Mouse (Mus musculus) kidney, adult 2 months (tissue): Measurements from ENCODE around the gene Ccdc87. TPM values are rescaled to one million over a fixed set of nuclear protein-coding genes. Genes with fewer than 3 reads are reported as not detected.
"Not testable (repeated sequence)": the region's sequence is repeated elsewhere in the genome, so short reads cannot be mapped to it uniquely, and the experiment has no call there.

Experiments
- DNase-seq: peaks from one replicate; pipeline ENCODE4 v3.0.0; 2021
- H3K27ac ChIP-seq: fragments of 200-500 bp; 2 replicates; pipeline ENCODE4 v1.5.1; 2012; ENCODE audit warnings: low read depth, low read length, control low read depth, inconsistent platforms; ENCODE audit not compliant: insufficient read depth
- H3K27me3 ChIP-seq: fragments of 200-500 bp; replicated peaks from 2 replicates; pipeline ENCODE4 v1.6.1; 2012; ENCODE audit warnings: mild to moderate bottlenecking, moderate library complexity, low read length, inconsistent platforms; ENCODE audit not compliant: control insufficient read depth, insufficient read depth
- H3K36me3 ChIP-seq: fragments of 200-500 bp; 2 replicates; pipeline ENCODE4 v1.6.1; 2012; ENCODE audit warnings: mild to moderate bottlenecking, moderate library complexity, low read length, inconsistent platforms; ENCODE audit not compliant: control insufficient read depth, insufficient read depth
- H3K4me1 ChIP-seq: fragments of 200-500 bp; 2 replicates; pipeline ENCODE4 v1.6.1; 2011; ENCODE audit warnings: low read length; ENCODE audit not compliant: control insufficient read depth, insufficient read depth
- H3K4me3 ChIP-seq: fragments of 200-500 bp; 2 replicates; pipeline ENCODE4 v1.5.1; 2011; ENCODE audit warnings: mild to moderate bottlenecking, low read depth, low read length, control low read depth; ENCODE audit not compliant: insufficient read depth
- CTCF ChIP-seq: fragments of 200-500 bp; conservative IDR thresholded peaks from 2 replicates; pipeline ENCODE4 v1.5.1; 2011; ENCODE audit warnings: low read depth, mild to moderate bottlenecking, control low read depth, low read length, moderate library complexity, mixed read lengths; ENCODE audit not compliant: insufficient read depth, insufficient read length
- POLR2A ChIP-seq: fragments of 200-500 bp; IDR thresholded peaks from one replicate; pipeline ENCODE4 v1.6.1; 2011; ENCODE audit warnings: low read depth, low read length, control low read depth
- WGBS: fragments of 180-500 bp; shearing (Covaris S2); methylation state at CpG from one replicate; pipeline ENCODE4 v1.1.7; 2018; 5-methylcytosine and 5-hydroxymethylcytosine counted together
- polyA plus RNA-seq: library from polyadenylated mRNA; depleted of rRNA; stranded (reverse); fragments of >200 nt; gene quantifications from 2 replicates; pipeline ENCODE4 v1.2.3, GENCODE M21; 2012

The Ccdc87 gene
- polyA plus RNA-seq, 1 experiment, result 0.08 TPM

DNA sequence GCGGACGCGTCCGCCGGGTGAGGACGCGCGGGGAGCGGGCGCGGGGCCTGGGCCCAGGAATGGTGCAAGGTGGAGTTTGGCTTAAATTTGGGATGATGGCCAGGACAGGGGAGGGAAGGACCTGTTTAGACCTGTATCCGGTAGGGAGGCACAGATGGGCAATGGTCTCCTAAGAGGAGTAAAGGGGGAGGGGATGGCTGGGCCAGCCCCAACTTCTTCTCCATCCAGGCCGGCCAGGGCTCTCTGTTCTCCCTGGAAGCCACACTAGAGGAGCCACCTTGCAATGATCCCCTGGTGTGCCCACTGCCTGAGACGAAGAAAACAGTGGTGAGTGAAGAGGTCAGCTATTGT lies 16.3 kb downstream of the Ccdc87 start:
- Histone ChIP-seq H3K4me1 (peaks cover 10% of the 10 kb centered on the region; the same call in 1 of the 2 replicates), H3K27ac (peak overlapping the region; percentile 37), H3K4me3 (peak overlapping the region; percentile 71), H3K36me3 (no peaks in the 10 kb centered on the region; the same call in 1 of the 2 replicates), H3K27me3 (no peaks in the 10 kb centered on the region)
- TF ChIP-seq POLR2A (no peak), CTCF (no peak)
- no peak for DNase-seq
- 3% methylated on average over 14 of the region's 14 CpGs for WGBS

DNA sequence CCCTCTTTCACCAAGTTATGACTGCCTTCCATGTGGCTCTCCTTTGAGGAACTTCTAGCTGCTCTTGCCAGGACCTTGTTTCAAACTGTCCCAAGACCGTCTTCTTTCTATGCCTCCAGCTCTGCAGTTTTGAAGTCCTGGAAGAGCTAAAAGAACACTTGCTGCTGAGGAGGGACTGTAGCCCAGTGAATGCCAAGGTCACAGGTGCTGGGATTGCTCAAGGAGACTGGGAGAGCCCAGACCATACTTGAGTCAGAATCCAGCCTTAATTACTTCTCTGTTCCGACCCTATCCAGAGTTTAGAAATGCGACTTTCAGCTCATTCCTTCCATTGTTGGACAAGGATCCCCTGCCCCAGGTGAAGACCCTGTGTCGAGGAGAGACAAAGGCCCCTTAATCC lies 16.8 kb downstream of the Ccdc87 start:
- Histone ChIP-seq H3K27ac (no peak overlapping the region), H3K36me3 (no peaks in the 10 kb centered on the region; the same call in 1 of the 2 replicates), H3K27me3 (no peaks in the 10 kb centered on the region), H3K4me3 (peak overlapping the region; percentile 71; the same call in 1 of the 2 replicates), H3K4me1 (peaks cover 10% of the 10 kb centered on the region; the same call in 1 of the 2 replicates)
- TF ChIP-seq POLR2A (no peak), CTCF (no peak)
- no peak for DNase-seq
- 83% methylated on average over 4 of the region's 4 CpGs for WGBS

DNA sequence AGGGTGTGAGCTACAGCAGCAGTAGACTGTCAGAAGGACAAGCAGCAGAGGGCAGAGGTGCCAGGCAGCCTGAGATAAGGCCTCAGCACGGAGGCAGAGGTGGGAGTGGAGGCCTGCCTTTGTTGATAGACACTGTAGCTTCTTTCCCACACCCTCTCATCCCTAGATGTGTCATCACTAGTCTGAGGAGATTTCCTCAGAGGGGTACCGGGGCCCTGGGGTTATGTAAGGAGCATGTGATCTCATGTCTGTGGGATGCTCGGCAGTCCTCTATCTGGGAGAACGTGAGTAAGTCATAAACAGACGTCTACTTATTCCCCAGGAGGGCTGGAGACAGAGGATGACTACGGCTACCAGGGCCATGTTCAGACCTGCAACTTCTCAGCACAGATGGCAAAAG lies 19.9 kb downstream of the Ccdc87 start:
- peaks cover 10% of the 10 kb centered on the region; the same call in 1 of the 2 replicates for H3K4me1 ChIP-seq
- H3K27me3 ChIP-seq, result no peaks in the 10 kb centered on the region
- TF ChIP-seq CTCF, result no peak
- no peak for TF ChIP-seq POLR2A
- H3K36me3 ChIP-seq, result no peaks in the 10 kb centered on the region; the same call in 1 of the 2 replicates
- no peak for DNase-seq
- no peak overlapping the region for H3K4me3 ChIP-seq
- no peak overlapping the region for H3K27ac ChIP-seq
- 74% methylated on average over 6 of the region's 6 CpGs for WGBS

DNA sequence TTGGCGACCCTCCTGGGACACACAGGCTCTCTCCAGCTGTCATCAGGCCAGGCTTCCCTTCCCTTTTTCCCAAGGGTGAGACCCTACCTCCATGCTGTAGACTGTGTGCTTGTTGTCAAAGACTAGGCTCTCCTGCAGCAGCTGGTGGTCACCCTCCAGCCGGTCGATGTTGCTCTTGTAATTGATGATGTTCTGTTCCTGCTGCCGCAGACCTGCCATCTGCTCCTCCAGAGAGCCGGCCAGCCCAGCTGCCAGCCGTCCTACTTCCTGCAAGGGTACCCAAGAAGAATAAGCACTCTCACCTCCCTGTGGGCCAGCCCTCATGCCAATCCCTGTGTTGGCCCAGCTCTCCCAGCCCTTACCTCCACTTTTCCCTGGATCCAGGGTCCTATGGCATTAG lies 23.9 kb downstream of the Ccdc87 start:
- H3K36me3 ChIP-seq, result no peaks in the 10 kb centered on the region; the same call in 1 of the 2 replicates
- WGBS, result 59% methylated on average over 6 of the region's 6 CpGs
- no peak for DNase-seq
- H3K4me3 ChIP-seq, result no peak overlapping the region
- no peak overlapping the region for H3K27ac ChIP-seq
- no peaks in the 10 kb centered on the region for H3K4me1 ChIP-seq
- H3K27me3 ChIP-seq, result no peaks in the 10 kb centered on the region
- TF ChIP-seq CTCF (no peak), POLR2A (no peak)

DNA sequence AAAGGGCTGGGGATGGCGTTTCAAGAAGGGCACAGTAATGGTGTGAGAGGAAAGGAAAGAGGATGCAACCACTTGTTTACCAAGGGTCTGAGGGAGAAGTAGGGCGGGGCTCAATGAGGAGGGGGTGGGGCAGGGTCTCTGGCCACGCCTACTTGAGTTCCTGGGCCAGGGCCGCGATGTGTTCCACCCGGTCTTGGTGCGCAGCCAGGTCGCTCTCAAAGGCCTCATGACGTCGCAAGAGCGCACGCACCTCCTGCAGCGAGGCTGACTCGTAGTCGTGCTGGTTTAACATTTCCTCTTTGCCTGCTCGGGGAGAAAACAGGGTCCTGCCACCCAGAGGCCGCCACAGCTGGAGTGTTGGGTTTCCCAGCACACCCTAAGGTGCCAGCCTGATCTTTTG lies 26.0 kb downstream of the Ccdc87 start:
- DNase-seq, result peak; percentile 40
- WGBS, result 6% methylated on average over 17 of the region's 17 CpGs
- no peak for TF ChIP-seq POLR2A
- TF ChIP-seq CTCF, result no peak
- H3K4me1 ChIP-seq, result no peaks in the 10 kb centered on the region
- H3K27me3 ChIP-seq, result no peaks in the 10 kb centered on the region
- H3K36me3 ChIP-seq, result no peaks in the 10 kb centered on the region; the same call in 1 of the 2 replicates
- no peak overlapping the region for H3K27ac ChIP-seq
- H3K4me3 ChIP-seq, result no peak overlapping the region

DNA sequence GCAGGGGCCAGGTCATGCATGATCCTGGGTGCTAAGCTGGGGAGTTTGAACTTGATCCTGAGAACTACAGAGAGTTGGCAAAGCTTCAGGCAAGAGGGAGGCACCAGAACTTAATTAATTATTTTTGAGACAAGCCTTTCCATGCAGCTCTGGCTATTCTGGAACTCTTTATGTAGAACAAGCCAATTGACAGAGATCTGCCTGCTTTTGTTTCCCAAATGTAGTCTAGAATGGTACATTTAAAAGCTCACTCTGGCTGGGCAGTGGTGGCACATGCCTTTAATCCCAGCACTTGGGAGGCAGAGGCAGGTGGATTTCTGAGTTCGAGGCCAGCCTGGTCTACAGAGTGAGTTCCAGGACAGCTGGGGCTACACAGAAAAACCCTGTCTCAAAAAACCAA lies 35.4 kb downstream of the Ccdc87 start:
- not testable (repeated sequence) for H3K27me3 ChIP-seq
- WGBS, result 93% methylated on average over 1 of the region's 1 CpGs

DNA sequence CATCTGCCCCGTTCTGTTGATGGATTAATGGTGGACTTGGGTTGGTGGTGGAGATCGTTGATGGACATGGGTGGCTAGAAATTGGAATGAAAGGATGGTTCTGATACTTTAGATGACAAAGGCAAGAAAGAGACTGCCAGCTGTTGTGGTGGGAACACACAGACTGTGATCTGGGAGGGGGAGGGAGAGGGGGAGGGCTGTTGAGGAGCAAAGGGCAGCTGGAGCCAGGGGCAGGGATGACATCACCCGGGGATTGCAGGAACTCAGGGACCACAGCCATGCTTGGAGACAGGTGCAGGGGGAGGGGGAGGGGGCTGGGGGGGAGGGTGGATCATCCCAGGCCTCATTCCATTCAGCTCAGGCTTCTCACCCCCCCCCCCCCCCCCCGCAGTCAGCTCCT lies 37.1 kb downstream of the Ccdc87 start:
- TF ChIP-seq CTCF, result no peak
- TF ChIP-seq POLR2A, result no peak
- Histone ChIP-seq H3K4me3 (no peak overlapping the region), H3K36me3 (no peaks in the 10 kb centered on the region), H3K27ac (no peak overlapping the region), H3K27me3 (no peaks in the 10 kb centered on the region), H3K4me1 (no peaks in the 10 kb centered on the region)
- WGBS, result 39% methylated on average over 4 of the region's 4 CpGs
- DNase-seq, result no peak

More for the DNA sequence above, 35.4 kb downstream of the Ccdc87 start:
- H3K27ac ChIP-seq, H3K4me1 ChIP-seq, H3K36me3 ChIP-seq, H3K4me3 ChIP-seq: not testable (repeated sequence)
- peak; percentile 12 for DNase-seq

DNA sequence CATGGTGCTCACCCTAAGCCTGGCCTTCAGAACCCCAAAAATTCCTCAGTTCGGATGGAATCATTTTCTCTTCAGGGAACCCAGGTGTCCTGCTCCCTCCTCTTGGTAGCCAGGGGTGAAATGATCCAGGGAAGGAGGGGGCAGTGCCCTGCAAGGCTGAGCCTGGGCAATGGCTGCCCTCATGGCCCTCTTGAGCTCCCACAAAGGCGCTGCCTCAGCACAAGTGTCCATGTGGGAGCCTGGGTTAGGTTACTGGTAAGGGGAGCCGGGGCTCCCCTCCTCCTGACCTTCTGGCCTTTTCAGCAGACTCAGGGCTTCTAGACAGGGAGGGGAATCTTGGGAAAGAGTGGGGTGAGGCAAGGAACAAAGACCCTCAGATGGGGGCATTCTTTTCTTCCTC lies 37.6 kb downstream of the Ccdc87 start:
- Histone ChIP-seq H3K4me1 (no peaks in the 10 kb centered on the region), H3K4me3 (no peak overlapping the region), H3K36me3 (no peaks in the 10 kb centered on the region), H3K27me3 (no peaks in the 10 kb centered on the region), H3K27ac (no peak overlapping the region)
- no peak for DNase-seq
- 42% methylated on average over 3 of the region's 3 CpGs for WGBS
- TF ChIP-seq POLR2A (no peak), CTCF (no peak)
